Mouse (Mus musculus): ENCODE data around the gene Zup1.
"Not testable (repeated sequence)": the region's sequence is repeated elsewhere in the genome, so short reads cannot be mapped to it uniquely, and the experiment has no call there.

Zup1 gene

GRCm38 (mm10) chr10:33950803-33951583 is at the start of gene Zup1:
TSS of gene Zup1 (minus strand) at chr10:33951269.
- peak; percentile 90 for DNase-seq (ENCODE audit: low spot score)

GRCm38 (mm10) chr10:33998397-33998796 is 47.3 kb upstream of the Zup1 start:
- DNase-seq (ENCODE audit: low spot score): no peak

GRCm38 (mm10) chr10:33996686-33997085 is 45.6 kb upstream of the Zup1 start:
- not testable (repeated sequence) for DNase-seq (ENCODE audit: low spot score)

- DNase-seq (ENCODE audit: low spot score): peak; percentile 63
These were observed 35.7 kb upstream of the Zup1 start for GRCm38 (mm10) chr10:33986771-33987170.

GRCm38 (mm10) chr10:33974781-33975494 is 23.9 kb upstream of the Zup1 start:
- DNase-seq (ENCODE audit: low spot score): no peak

GRCm38 (mm10) chr10:33952509-33952908 is 1.4 kb upstream of the Zup1 start:
- no peak for DNase-seq (ENCODE audit: low spot score)

GRCm38 (mm10) chr10:33946336-33946735 is 4.7 kb downstream of the Zup1 start:
- DNase-seq (ENCODE audit: low spot score): no peak

- DNase-seq (ENCODE audit: low spot score): no peak
These were observed 5.7 kb downstream of the Zup1 start for GRCm38 (mm10) chr10:33945390-33945789.

GRCm38 (mm10) chr10:33940702-33941101 is 10.4 kb downstream of the Zup1 start:
- DNase-seq (ENCODE audit: low spot score): peak; percentile 48

- no peak for DNase-seq (ENCODE audit: low spot score)
These were observed 45.6 kb downstream of the Zup1 start for GRCm38 (mm10) chr10:33905489-33905888.

- peak; percentile 23 for DNase-seq (ENCODE audit: low spot score)
These were observed 46.3 kb downstream of the Zup1 start, which contains the start of gene Rsph4a for GRCm38 (mm10) chr10:33904530-33905481. TSS of gene Rsph4a (plus strand) at chr10:33905111.

- DNase-seq (ENCODE audit: low spot score): not testable (repeated sequence)
These were observed 49.5 kb downstream of the Zup1 start for GRCm38 (mm10) chr10:33901520-33901919.

GRCm38 (mm10) chr10:33882411-33882810 is 68.7 kb downstream of the Zup1 start:
- DNase-seq (ENCODE audit: low spot score): not testable (repeated sequence)

GRCm38 (mm10) chr10:33872672-33873398 is 78.2 kb downstream of the Zup1 start:
- DNase-seq (ENCODE audit: low spot score): no peak

- no peak for DNase-seq (ENCODE audit: low spot score)
These were observed 80.6 kb downstream of the Zup1 start for GRCm38 (mm10) chr10:33870441-33870840.
